Mouse (Mus musculus): ENCODE measurements around the gene Dnajb8. TPM values are rescaled to one million over a fixed set of nuclear protein-coding genes. Genes with fewer than 3 reads are reported as not detected.
A peak's percentile ranks its signal among the peaks of the same experiment; 100 is the strongest.

The Dnajb8 gene
- total RNA-seq, 2 experiments from 2014 or later = not detected

DNA sequence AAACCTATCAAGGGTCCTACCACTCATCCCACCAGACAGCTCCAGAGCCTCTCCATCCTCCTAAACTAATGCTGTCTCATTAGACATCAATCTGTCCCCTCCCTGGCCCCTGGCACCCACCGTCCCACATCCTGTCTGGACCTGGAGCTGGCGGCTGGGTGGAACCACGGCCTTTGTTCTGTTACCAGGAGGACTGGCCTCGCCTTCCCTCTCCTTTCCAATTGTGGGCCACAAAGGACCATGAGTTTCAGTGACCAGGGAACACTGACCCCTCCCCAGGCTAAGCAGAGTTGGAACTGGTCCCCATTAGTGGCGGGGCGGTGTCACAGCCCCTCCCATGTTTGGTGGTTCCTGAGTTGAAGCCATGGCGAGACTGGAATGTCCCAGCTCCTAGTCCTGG lies 5.5 kb downstream of the Dnajb8 start:
- DNase-seq (ENCODE audit: low spot score in 2 of 2) = no peak

DNA sequence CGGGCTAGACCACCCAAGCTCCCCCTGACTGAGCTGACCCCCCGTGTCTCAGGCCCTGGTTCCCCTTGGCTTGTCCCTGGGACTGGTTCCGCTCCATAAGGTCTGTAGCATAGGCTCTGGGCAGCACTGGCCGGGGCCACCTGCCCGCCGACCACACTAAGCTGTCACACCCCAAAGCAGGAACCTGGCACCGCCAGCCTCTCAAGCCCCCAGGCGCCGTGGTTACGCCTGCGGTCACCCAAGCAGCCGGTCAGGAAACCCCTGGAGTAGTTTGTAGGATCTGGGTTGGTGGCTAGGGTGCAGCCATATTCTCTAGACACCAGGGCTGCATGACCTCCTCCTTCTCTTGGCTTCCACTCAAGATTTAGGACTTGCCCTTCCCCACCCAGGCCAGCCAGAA lies 7.2 kb downstream of the Dnajb8 start:
- no peak for DNase-seq (ENCODE audit: low spot score in 2 of 2)

DNA sequence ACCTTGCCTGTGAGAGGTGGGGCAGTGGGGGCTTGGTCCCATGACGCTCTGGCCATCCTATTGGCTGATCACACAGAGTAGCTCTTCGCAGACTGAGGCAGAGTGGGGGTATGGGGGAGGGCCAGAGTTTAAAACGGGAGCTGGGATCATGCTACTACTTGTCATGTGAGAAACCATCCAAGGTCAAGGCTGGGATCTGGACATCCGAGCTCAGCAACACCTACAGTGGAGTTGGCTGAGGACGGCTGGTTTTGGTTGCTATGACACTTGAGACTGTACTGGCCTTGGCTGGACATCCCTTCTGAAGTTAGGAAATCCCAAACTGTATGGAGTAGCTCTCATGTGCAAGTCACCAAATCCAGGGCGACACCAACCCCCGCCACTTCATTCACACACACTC lies 9.8 kb downstream of the Dnajb8 start:
- DNase-seq (ENCODE audit: low spot score in 2 of 2) = no peak

DNA sequence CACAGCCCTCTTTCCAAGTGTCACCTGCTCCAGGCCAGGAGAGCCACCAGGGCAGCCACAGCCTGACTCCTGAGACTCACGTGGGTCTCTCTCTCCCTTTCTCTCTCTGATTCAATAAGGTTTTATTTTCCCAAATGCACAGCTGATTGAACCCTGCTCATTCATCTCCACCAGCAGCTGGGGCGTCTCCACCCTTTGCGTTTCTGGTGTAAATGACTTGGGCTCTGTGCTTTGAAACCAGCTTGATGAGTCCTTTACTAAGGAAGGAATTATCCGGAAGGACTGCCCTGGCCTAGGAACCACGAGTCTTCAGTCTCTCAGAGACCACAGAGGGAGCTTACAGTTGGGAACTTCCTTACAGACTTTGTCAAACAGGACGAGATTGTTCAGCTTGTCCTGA lies 10.2 kb downstream of the Dnajb8 start:
- no peak for DNase-seq (ENCODE audit: low spot score in 2 of 2)

DNA sequence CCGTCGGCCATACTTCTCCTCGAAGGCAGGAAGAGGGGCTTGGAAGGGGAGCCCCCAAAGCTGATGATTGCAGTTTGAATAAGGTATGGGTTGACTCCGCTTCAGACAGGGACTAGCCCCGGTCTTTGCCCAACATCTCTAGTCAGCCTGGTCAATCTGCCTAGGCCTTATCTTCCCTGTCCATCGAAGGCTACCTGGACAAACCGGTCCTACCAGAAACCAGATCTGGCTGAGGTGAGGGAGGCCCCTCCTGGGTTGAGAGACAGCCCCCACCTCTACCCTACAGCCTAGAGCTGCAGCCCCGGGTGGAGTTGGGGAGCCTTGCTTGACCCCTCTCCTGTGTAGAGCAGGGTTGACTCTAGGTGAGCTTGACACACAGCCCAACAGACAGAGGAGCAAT lies 11.9 kb downstream of the Dnajb8 start:
- DNase-seq (ENCODE audit: low spot score in 2 of 2) = no peak

DNA sequence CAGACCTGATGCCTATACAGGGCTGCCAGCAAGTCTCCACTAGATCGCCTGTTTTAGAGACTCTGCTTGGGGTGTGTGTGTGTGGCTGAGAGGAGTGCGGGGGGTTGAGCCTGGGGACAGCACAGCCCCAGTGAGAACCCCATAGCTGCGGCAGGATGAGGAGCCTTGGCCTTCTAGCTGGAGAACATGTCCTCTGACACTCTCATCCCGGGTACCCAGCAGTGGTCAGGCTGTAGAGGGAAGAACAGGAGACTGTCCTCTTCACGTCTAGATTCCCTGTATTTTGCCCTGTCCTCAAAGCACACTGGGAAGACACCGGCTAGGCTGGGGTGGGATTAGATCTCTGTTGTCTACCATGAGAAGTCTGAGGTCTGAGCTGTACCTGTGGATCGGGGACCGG lies 13.4 kb downstream of the Dnajb8 start:
- no peak for DNase-seq (ENCODE audit: low spot score in 2 of 2)

DNA sequence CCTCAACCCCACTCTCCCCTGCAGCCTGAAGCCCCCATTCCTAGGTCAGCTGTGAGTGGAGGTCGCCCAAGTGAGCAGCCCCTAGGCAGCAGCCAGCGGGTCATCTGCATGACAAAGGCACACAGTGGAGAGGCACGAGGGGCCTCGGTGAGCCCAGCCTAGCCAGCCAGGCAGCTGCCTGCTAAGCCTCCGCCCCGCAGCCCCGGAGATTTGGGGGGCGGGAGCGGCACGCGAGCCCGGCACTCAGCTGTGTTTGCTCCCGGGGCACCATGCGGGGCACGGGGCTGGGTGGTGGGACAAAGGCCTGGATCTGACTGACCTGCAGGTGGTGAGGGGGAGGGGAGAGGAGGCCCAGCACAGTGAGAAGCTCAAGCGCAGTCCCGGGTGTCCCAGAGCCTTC lies 13.9 kb downstream of the Dnajb8 start:
- no peak for DNase-seq (ENCODE audit: low spot score in 2 of 2)

DNA sequence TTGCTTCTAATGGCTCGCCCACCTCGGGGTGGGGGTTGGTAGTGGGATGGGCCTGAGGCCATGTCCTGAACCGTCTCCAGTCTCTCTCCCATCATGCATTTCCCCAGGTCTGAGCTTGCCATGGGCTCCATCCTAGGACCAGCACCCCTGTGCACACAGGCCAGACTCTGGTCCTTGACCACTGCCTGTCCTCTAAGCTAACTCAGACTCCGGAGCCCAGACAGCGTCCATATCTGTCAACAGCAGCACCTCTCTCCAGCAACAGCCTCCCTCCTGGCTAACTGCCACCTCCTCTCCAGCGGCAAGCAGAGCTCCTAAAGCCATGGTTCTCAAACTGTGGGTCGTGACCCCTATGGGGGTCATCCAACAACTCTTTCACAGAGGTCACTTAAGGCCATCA lies 14.4 kb downstream of the Dnajb8 start:
- DNase-seq (ENCODE audit: low spot score in 2 of 2) = no peak

DNA sequence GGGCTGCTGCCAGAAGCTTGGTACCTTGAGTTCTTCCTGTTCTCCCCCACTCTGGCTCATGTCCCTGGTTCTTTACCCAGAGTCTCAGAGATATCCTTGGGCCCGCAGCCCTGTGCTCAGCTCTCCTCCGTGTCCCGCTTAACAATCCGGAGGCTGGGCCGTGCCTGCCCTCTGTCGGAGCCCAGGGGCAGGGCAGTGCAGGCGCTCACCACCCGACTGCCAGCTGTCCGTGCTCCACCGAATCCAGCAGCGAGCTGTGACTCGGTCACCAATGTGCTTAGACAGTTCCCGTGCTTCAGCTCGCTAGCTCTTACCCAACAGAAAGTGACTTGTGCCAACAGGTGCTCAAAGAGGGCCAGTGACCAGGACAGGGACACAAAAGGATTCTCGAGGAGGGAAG lies 20.5 kb downstream of the Dnajb8 start:
- DNase-seq (ENCODE audit: low spot score in 2 of 2) = peak; percentile 25 to 54

DNA sequence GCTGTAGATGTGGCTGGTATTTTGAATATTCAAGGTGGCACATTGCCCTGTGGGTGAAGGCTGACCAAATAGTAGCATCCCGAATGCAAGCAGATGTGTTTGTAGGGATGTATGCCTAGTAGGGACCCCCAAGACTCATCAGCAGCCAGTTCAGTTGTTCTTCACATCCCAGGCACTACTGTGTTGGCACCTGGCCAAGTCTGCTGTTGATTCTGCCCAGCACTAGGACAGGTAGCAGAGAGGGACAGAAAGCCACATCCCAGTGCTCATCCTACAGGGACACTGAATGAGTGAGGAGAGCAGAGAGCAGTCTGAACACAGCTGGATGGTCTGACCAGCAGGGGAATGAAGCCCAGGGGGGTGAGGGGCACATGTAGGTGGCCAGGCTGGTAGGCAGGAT lies 27.2 kb downstream of the Dnajb8 start:
- no peak for DNase-seq (ENCODE audit: low spot score in 2 of 2)

DNA sequence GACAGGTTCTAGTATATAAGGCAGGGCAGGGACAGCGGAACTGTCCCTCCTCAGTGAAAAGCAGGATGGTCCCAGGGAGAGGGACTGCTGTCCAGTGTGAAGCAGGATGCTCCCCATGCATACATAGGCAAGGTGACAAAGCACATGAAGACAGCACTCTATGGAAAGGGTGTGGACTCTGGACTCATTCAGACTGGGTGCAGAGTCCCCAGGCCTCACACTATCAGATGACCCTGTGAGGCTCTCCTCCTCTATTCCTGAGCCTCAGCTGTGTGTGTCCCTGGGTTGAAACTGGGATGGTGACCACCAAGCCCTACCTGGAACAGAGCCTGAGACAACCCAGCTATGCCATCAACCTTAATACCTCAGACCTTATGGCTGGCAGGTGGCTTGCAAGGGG lies 29.3 kb downstream of the Dnajb8 start:
- DNase-seq (ENCODE audit: low spot score in 2 of 2) = no peak

DNA sequence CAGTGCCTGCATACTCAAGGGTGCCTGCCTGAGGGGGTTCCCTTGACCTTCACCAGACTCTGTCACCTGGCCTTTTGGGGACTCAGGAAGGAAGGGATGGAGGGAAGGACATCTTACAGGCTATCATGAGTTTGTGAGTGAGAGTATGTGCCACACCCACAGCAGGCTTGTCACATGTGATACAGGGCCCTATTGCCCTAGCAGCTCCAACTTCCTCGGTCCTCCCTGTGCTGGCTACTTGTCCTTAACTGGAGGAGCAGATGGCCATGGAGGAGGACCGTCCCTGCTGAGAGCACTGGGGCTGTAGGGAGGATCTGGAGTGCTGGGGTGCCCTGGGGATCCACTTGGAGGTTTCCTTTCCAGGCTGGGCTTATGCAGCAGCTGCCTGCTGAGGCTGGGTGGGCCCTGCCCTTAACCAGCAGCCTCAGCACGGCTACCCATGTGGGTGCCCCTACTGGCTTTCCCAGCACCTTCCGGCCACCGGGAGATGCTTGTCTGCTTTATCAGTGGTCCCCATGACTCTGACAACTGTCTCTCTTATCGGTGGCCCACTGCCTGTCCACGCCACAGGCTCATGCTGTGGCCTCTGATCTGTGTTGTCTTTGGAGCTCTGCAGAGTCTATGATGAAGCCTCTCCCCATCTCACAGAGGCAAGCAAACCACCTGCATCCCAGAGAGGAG lies 29.9 kb downstream of the Dnajb8 start:
- no peak for DNase-seq (ENCODE audit: low spot score in 2 of 2)

DNA sequence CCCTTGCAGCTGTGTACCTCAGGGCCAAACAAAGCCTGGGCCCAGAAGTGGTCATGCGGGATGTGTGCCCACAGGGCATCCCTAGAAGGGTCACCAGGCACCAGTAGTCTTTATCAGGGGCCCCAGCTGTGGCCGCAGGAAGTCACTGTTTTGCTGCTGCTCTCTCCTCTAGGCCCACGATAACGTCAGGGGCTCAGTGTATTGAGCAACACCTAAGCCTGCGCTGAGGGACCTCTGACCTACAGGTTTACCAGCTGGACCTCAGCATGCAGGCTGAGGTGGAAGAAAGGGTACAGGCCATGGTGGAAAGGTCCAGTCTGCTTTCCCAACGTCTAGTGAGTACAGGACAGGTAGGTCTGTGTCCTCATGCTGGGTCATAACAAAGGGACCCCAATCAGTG lies 32.0 kb downstream of the Dnajb8 start:
- DNase-seq (ENCODE audit: low spot score in 2 of 2) = no peak

DNA sequence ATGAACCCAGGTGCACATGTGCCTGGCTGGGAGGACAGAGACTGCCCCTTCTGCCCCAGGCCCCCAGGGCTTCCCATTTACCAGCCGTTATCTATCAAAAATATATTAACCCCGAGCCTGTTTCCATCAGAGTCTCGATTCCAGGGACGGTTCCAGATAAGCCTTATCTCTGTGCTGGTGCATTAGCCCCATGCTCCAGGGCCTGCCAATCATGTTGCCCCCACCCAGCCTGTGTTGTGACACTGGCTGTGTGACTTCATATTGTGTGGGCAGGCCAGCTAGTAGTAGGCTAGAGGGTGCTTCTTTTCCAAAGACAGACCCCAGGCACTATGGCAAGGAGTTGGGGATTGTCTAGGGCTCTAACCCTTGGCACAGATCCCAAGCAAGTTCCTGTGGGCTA lies 33.4 kb downstream of the Dnajb8 start:
- DNase-seq (ENCODE audit: low spot score in 2 of 2) = no peak

DNA sequence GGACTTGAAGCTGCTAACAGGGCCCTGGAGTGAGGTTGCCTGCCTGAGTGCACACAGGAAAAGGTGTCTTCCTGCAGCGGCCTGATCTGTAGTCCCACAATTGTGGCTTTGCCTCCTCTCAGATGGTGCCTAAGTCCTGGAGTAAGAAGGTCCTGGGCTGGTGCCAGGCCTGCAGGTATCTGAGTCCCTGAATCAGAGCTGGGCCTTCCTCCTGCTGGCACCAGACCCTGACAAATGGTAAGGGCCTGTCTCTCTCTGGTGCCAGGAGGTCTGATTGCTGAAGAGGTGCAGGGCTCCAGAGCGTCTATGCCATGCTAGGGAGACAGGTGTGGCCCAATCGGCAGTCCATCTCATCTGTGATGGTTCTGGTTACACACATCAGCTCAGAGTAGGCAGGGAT lies 37.6 kb downstream of the Dnajb8 start:
- no peak for DNase-seq (ENCODE audit: low spot score in 2 of 2)

DNA sequence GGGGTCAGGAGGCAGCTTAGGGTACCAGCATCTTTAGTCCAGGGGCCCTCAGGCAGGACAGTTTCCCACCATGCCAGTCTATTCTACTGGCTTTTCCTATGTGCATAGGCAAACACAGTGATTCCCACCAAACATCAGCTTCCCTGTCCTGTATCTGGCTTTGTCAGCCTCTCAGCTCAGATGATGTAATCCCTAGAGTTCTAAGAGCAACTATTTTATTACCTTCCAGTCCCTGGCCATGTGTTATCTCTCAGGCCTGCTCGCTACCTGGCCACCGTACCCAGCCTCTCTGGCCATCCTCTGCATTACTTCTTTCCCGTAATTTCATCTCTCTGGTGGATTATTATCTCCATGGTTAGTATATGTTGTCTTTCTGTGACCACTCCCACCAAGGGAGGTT lies 38.6 kb downstream of the Dnajb8 start:
- no peak for DNase-seq (ENCODE audit: low spot score in 2 of 2)

DNA sequence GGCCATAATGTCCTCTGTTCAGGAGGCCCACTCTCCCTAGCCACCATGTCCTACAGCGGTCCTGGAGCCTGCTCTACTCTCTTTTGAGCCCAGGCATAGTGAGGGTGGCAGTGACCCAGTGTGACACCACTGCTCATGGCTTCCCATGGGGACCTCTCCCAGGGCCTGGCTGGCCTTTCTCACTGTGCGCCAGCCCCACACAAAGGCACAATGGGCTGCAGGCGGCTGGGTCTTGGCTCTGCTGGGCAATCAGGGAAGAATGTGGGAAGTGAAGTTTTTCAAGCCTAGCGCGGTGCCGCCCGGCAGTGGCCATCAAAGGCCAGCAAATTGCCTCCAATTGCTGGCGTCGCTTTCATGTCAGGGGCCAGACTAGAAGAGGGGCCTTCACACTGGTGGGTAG lies 40.1 kb downstream of the Dnajb8 start:
- no peak for DNase-seq (ENCODE audit: low spot score in 2 of 2)

DNA sequence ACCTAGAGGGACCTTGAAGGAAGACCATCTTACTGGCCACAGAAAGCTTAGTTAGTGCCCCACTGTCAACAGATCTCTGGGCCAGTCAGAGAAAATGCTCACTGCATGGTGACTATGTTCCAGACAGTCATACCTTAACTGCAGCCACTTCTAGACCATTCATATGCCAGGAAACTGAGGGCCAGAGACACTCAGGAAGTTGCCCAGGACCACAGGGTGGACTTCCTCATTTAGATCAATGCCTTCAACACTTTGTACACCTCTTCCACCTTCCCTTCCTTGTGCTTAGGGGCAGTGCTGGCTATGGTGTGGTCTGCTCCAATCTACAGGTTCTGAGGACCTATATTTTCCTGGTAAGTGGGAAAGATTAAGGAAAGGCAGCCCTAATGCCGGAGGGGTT lies 43.3 kb downstream of the Dnajb8 start:
- no peak for DNase-seq (ENCODE audit: low spot score in 2 of 2)

DNA sequence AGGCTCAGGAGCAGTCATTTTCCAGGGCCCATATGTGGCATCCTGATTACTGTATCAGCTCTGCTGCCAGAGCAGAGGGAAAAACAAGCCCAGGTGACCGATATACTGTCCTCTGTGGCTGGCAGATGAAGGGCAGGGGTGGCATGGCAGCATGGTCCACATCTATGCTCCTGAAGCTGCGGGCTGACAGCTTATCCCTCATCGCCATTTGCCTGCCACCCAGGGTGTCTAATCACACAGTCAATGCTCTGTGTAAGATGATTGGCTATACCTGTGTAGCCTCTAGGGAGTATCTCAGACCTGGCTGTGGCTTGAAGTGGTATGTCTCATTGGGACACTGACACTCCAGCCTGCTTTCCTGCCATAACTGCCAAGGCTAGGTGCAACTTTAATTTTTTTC lies 44.0 kb downstream of the Dnajb8 start:
- no peak for DNase-seq (ENCODE audit: low spot score in 2 of 2)

DNA sequence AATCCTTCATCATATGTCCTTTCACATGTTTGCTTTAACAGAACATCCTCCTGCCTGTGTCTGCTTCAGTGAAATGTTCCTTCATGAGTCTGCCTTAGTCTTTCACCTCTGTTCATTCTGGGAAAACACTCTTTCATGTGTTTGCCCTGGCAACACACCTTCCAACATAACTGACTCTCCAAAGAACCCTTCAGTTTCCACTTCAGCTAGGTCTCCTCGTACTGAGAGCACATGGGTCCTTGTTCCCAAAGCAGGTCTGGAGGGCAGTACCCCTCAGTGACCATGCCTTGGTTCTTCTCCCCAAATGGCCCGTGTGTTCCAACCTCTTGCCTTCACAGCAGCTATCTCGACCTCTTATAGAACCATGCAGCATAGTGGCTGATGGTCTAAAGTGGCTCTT lies 45.0 kb downstream of the Dnajb8 start:
- DNase-seq (ENCODE audit: low spot score in 2 of 2) = no peak

DNA sequence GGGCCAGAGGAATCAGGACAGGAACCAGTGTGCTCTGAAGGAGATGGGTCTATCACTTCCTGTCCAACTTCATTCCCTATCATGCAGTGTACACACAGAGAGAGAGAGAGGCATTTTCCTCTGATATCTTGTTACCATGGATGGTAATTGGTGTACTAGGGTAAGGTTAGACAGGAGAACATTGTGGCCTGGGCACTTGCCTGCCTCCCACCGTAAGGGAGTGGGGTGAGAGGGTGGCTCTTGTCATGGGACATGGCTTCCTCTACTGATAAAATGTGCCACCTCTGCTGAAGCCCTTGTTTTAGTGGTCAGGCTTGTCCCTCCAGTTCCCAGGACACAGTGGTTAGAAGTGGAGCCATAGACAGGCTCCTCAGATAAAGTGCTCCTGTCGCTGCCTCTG lies 45.9 kb downstream of the Dnajb8 start:
- DNase-seq (ENCODE audit: low spot score in 2 of 2) = no peak

DNA sequence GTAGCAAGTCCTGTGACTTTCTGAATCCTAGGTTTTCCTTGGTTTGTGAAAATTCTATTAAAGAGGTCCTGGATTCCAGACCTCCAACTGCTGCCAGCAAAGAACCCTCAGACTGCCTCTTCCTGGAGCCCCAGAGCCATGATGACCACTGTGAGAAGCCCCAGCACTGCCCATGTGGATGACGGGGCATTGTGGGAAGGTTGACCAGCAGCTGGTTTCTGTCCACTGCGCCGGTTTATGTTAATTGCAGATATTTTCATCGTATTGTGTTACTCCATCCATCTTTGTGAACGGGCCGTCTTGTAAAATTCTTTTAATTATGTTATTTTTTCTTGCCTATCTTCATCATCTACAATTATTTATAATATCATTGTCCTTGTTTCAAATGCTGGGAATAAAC lies 52.6 kb downstream of the Dnajb8 start:
- no peak for DNase-seq (ENCODE audit: low spot score in 2 of 2)

DNA sequence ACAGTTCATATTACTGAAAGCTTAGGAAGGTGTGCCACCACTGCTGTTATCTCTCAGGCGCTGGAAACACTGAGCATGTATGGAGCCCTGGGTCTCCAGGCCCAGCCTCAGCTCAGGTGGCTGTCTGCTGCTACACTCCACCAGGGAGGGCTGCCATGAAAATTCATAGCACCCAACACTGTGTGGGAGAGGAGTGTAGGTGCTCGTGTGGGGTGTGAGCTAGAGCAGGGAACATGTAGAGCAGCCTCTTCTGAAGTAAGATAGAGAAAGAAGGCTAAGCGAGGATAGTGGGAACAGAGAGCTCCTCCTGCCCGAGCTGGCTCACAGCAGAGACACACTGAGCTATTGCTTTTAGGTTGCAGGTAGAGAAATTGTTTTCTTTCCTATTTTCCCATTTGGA lies 54.2 kb downstream of the Dnajb8 start:
- no peak for DNase-seq (ENCODE audit: low spot score in 2 of 2)

DNA sequence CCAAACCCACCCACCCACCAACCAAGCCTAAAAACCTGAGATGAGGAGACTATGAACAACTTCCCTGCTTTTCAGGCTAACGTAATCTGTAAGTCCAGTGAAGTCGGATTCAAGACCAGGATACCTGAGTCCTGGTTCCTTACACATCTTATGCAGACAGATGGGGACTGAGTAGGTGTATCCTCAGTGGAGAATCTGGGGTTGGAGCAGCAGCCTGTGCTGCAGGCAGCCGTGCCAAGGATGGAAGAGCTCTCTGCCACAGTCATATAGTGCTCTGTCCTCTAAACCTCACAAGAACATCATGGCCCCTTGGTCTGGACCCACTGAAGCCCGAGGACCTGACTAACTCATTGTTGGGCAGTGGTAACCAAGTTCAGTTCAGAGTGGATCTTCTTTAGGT lies 55.2 kb downstream of the Dnajb8 start:
- no peak for DNase-seq (ENCODE audit: low spot score in 2 of 2)
